Mouse (Mus musculus) G1E (cell line): ENCODE measurements around the gene Taar9. TPM values are rescaled to one million over a fixed set of nuclear protein-coding genes. Genes with fewer than 3 reads are reported as not detected.
"Not testable (repeated sequence)": the region's sequence is repeated elsewhere in the genome, so short reads cannot be mapped to it uniquely, and the experiment has no call there.

ENCODE experiments used
- ATAC-seq: 2 replicates; pipeline ENCODE4 v1.8.0; 2016; ENCODE audit warnings: mild to moderate bottlenecking; ENCODE audit not compliant: insufficient number of reproducible peaks, poor library complexity, low FRiP score, severe bottlenecking; ENCODE audit errors: extremely low read depth
- DNase-seq: peaks from one replicate; pipeline ENCODE4 v3.0.0; 2012; ENCODE audit warnings: low spot score
- H3K27me3 ChIP-seq: 2 replicates; pipeline ENCODE4 v1.6.1; 2012; ENCODE audit warnings: mild to moderate bottlenecking, low read length, inconsistent platforms; ENCODE audit not compliant: insufficient read depth
- H3K36me3 ChIP-seq: replicated peaks from 2 replicates; pipeline ENCODE3; 2012; ENCODE audit warnings: mild to moderate bottlenecking, inconsistent platforms
- H3K4me1 ChIP-seq: 2 replicates; pipeline ENCODE4 v1.6.1; 2012; ENCODE audit warnings: low read depth, low read length, inconsistent platforms, mixed read lengths; ENCODE audit not compliant: insufficient read depth
- H3K4me3 ChIP-seq: 2 replicates; pipeline ENCODE4 v1.5.1; 2012; ENCODE audit warnings: low read depth, mild to moderate bottlenecking, inconsistent platforms, low read length, moderate library complexity, mixed read lengths
- H3K9me3 ChIP-seq: replicated peaks from 2 replicates; pipeline ENCODE4 v1.6.1; 2012; ENCODE audit warnings: inconsistent platforms
- CTCF ChIP-seq: IDR thresholded peaks from 2 replicates; pipeline ENCODE4 v1.5.1; 2012; ENCODE audit warnings: low read depth, low read length, inconsistent platforms, mixed read lengths
- GATA1 ChIP-seq: IDR thresholded peaks from 2 replicates; pipeline ENCODE4 v1.6.1; 2012; ENCODE audit warnings: borderline replicate concordance, low read length, inconsistent platforms, mixed read lengths
- GATA2 ChIP-seq: IDR thresholded peaks from 2 replicates; pipeline ENCODE4 v1.6.1; 2012; ENCODE audit warnings: low read depth, low read length, inconsistent platforms, borderline replicate concordance
- POLR2AphosphoS5 ChIP-seq: IDR thresholded peaks from 2 replicates; pipeline ENCODE4 v1.6.1; 2012; ENCODE audit warnings: low read depth, low read length, inconsistent platforms; ENCODE audit not compliant: insufficient replicate concordance
- TAL1 ChIP-seq: conservative IDR thresholded peaks from 2 replicates; pipeline ENCODE4 v1.6.1; 2012; ENCODE audit warnings: low read depth, low read length, inconsistent platforms, mixed read lengths
- polyA plus RNA-seq: library from polyadenylated mRNA; stranded (reverse); fragments of >175 nt; gene quantifications from 2 replicates; pipeline ENCODE4 v1.2.3, GENCODE M21; 2012
- total RNA-seq, 2 experiments: library from RNA; stranded (forward) in 1 of 2; stranded (reverse) in 1 of 2; fragments of 200-1000 nt in 1 of 2; fragments of >200 nt in 1 of 2; fragmentation: Nextera tagmentation in 1 of 2; gene quantifications; 2 replicates each; pipeline ENCODE4 v1.2.3; 2014 to 2017

Gene Taar9
- total and polyA plus RNA-seq, 3 experiments, result 0.11 TPM; not detected in 2

GRCm38 (mm10) chr10:24107747-24108146, 1.6 kb downstream of the Taar9 start:
- Histone ChIP-seq H3K9me3 (no peaks in the 10 kb centered on the region), H3K4me1 (no peaks in the 10 kb centered on the region), H3K36me3 (no peaks in the 10 kb centered on the region), H3K27me3 (no peaks in the 10 kb centered on the region), H3K4me3 (no peak overlapping the region)
- TF ChIP-seq CTCF (no peak), GATA2 (no peak), POLR2AphosphoS5 (no peak), TAL1 (no peak), GATA1 (no peak)
- no peak for ATAC-seq
- no peak for DNase-seq

GRCm38 (mm10) chr10:24103299-24103698, 6.0 kb downstream of the Taar9 start:
- not testable (repeated sequence) for ATAC-seq, H3K4me1 ChIP-seq, H3K27me3 ChIP-seq, H3K36me3 ChIP-seq, H3K4me3 ChIP-seq, H3K9me3 ChIP-seq, DNase-seq

- DNase-seq, H3K9me3 ChIP-seq, H3K4me3 ChIP-seq, H3K36me3 ChIP-seq, H3K27me3 ChIP-seq, ATAC-seq, H3K4me1 ChIP-seq: not testable (repeated sequence)
These were observed 7.5 kb downstream of the Taar9 start, which contains the start of gene Taar8c for GRCm38 (mm10) chr10:24101812-24102211. Taar8c (minus strand) TSS chr10:24101912.

- not testable (repeated sequence) for H3K4me3 ChIP-seq, H3K27me3 ChIP-seq, ATAC-seq
These were observed 12.3 kb downstream of the Taar9 start for GRCm38 (mm10) chr10:24097010-24097409.

GRCm38 (mm10) chr10:24092194-24092593, 17.1 kb downstream of the Taar9 start, which contains the start of gene Taar8b:
Taar8b (minus strand) TSS chr10:24092294.
- H3K36me3 ChIP-seq, result no peaks in the 10 kb centered on the region
- no peak within 1 kb of the TSS for H3K4me3 ChIP-seq
- no peak for DNase-seq
- TF ChIP-seq TAL1, result no peak
- no peak for TF ChIP-seq GATA1
- H3K4me1 ChIP-seq, result no peaks in the 10 kb centered on the region
- no peaks in the 10 kb centered on the region for H3K27me3 ChIP-seq
- no peak for ATAC-seq
- H3K9me3 ChIP-seq, result no peaks in the 10 kb centered on the region

More at GRCm38 (mm10) chr10:24097010-24097409, 12.3 kb downstream of the Taar9 start:
- DNase-seq, H3K9me3 ChIP-seq, H3K36me3 ChIP-seq, H3K4me1 ChIP-seq: not testable (repeated sequence)

- no peak for DNase-seq
- no peak for ATAC-seq
- no peaks in the 10 kb centered on the region for H3K36me3 ChIP-seq
- TF ChIP-seq CTCF, result no peak
- H3K9me3 ChIP-seq, result no peaks in the 10 kb centered on the region
- no peaks in the 10 kb centered on the region for H3K27me3 ChIP-seq
- no peak overlapping the region for H3K4me3 ChIP-seq
- H3K4me1 ChIP-seq, result no peaks in the 10 kb centered on the region
These were observed 22.2 kb downstream of the Taar9 start for GRCm38 (mm10) chr10:24087168-24087567.

- TF ChIP-seq POLR2AphosphoS5 (no peak), GATA2 (no peak)
- no peaks in the 10 kb centered on the region for H3K9me3 ChIP-seq
- H3K4me3 ChIP-seq, result no peak overlapping the region
- ATAC-seq (no peak), DNase-seq (no peak)
- no peaks in the 10 kb centered on the region for H3K27me3 ChIP-seq
- no peaks in the 10 kb centered on the region for H3K4me1 ChIP-seq
- H3K36me3 ChIP-seq, result no peaks in the 10 kb centered on the region
These were observed 22.8 kb downstream of the Taar9 start for GRCm38 (mm10) chr10:24086555-24086954.

GRCm38 (mm10) chr10:24085936-24086335, 23.4 kb downstream of the Taar9 start:
- DNase-seq (no peak), ATAC-seq (no peak)
- no peaks in the 10 kb centered on the region for H3K4me1 ChIP-seq
- H3K9me3 ChIP-seq, result no peaks in the 10 kb centered on the region
- H3K36me3 ChIP-seq, result no peaks in the 10 kb centered on the region
- no peaks in the 10 kb centered on the region for H3K27me3 ChIP-seq
- TF ChIP-seq TAL1, result no peak
- no peak for TF ChIP-seq GATA2
- no peak for TF ChIP-seq GATA1
- no peak for TF ChIP-seq CTCF
- TF ChIP-seq POLR2AphosphoS5, result no peak
- no peak overlapping the region for H3K4me3 ChIP-seq
